Mouse (Mus musculus): Measurements from ENCODE around the gene Cenph. TPM values are rescaled to one million over a fixed set of nuclear protein-coding genes. Genes with fewer than 3 reads are reported as not detected.
A peak's percentile ranks its signal among the peaks of the same experiment; 100 is the strongest.
"Not testable (repeated sequence)": the region's sequence is repeated elsewhere in the genome, so short reads cannot be mapped to it uniquely, and the experiment has no call there.

Cenph gene
- polyA plus RNA-seq, 1 experiment from 2014 or later, result 18.0 TPM

DNA sequence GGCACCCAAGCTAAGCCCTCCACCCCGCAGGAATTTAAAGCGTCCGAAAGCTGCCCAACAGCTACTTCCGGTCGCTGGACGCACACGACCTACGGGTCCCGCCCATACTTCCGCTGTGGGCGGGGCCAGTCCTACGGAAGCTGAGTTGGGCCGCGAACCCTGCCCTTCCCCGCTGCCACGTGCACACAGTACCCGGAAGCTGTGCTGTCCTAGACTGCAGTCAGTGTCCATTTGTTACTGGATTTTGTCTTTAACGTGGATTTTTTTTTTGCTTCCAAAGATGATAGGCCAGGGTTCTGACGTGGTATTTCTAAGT is 44.9 kb downstream of the Cenph start, which contains the start of gene Cdk7:
Gene Cdk7 (minus strand): TSS at position 79 of the 316 bp plus-strand sequence.
- ATAC-seq (ENCODE audit: insufficient number of reproducible peaks, insufficient read depth, low FRiP score, low read depth), result peak; percentile 94
- peak within 1 kb of the TSS; percentile 89 to 100 for H3K27ac ChIP-seq (replicated peaks in 1 of 2; ENCODE audit: control insufficient read depth in 1 of 2, insufficient read depth in 1 of 2, low read depth in 2 of 2, low read length in 2 of 2)
- no peaks in the 10 kb centered on the region for H3K27me3 ChIP-seq (ENCODE audit: control insufficient read depth, insufficient read depth, low read length)

DNA sequence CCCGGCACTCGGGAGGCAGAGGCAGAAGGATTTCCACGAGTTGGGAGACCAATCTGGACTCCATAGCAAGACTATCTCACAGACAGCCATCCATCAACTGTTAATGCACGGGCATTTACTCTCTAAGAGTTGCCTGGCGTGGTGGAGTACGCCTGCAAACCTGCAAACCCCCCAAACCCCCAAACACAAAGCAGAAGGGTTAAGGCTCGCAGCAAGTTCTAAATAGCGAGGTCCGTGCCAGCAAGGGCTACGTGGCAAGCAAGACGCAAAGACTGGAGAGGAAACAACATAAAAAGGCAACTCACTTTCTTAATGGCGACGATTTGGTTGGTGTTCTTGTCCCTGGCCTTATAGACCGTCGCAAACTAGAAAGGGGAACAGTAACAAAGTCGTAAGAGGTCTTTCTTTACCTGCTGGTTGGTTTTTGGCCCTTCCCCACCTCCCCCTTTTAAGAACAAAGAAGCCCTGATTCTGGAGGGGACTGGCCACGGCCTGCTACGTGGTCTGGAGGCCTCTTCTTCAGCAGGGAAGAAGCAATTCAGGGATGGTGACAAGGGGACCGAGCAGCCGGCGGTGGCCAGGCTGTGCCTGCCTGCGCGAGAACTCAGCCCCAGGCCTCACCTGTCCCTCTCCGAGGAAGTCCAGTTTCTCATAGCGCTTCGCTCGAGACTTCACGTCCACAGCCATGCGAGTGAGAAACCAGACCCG is 45.4 kb downstream of the Cenph start:
- H3K9me3 ChIP-seq (ENCODE audit: control insufficient read depth, low read length), result no peaks in the 10 kb centered on the region
- H3K4me3 ChIP-seq (ENCODE audit: control insufficient read depth in 1 of 2, insufficient read depth in 1 of 2, low read depth in 1 of 2, low read length in 2 of 2), result peak overlapping the region; percentile 59 to 97
- H3K9ac ChIP-seq (ENCODE audit: low read length), result peak overlapping the region; percentile 86
- H3K36me3 ChIP-seq (ENCODE audit: control insufficient read depth, insufficient read depth, low read length), result peaks cover 32% of the 10 kb centered on the region
- no peak for ATAC-seq (ENCODE audit: insufficient number of reproducible peaks, insufficient read depth, low FRiP score, low read depth)
- WGBS, result under 1% methylated on average over 30 of the region's 30 CpGs
- no peaks in the 10 kb centered on the region for H3K27me3 ChIP-seq (ENCODE audit: control insufficient read depth, insufficient read depth, low read length)
- peak overlapping the region; percentile 89 to 100 for H3K27ac ChIP-seq (replicated peaks in 1 of 2; ENCODE audit: control insufficient read depth in 1 of 2, insufficient read depth in 1 of 2, low read depth in 2 of 2, low read length in 2 of 2)
- peaks cover 6 to 30% of the 10 kb centered on the region in 2 experiments for H3K4me1 ChIP-seq (ENCODE audit: control insufficient read depth in 2 of 2, insufficient read depth in 2 of 2, low read length in 2 of 2)
- H3K4me2 ChIP-seq (ENCODE audit: low read length), result peak overlapping the region; percentile 81

More for the DNA sequence above, 44.9 kb downstream of the Cenph start, which contains the start of gene Cdk7:
- Histone ChIP-seq H3K36me3 (ENCODE audit: control insufficient read depth, insufficient read depth, low read length) (peaks cover 35% of the 10 kb centered on the region), H3K9me3 (ENCODE audit: control insufficient read depth, low read length) (no peaks in the 10 kb centered on the region), H3K4me3 (ENCODE audit: control insufficient read depth in 1 of 2, insufficient read depth in 1 of 2, low read depth in 1 of 2, low read length in 2 of 2) (peak within 1 kb of the TSS; percentile 59 to 97), H3K4me2 (ENCODE audit: low read length) (peak within 1 kb of the TSS; percentile 81), H3K4me1 (ENCODE audit: control insufficient read depth in 2 of 2, insufficient read depth in 2 of 2, low read length in 2 of 2) (peaks cover 5 to 25% of the 10 kb centered on the region in 2 experiments), H3K9ac (ENCODE audit: low read length) (peak within 1 kb of the TSS; percentile 86)
- 0% methylated on average over 19 of the region's 19 CpGs for WGBS

DNA sequence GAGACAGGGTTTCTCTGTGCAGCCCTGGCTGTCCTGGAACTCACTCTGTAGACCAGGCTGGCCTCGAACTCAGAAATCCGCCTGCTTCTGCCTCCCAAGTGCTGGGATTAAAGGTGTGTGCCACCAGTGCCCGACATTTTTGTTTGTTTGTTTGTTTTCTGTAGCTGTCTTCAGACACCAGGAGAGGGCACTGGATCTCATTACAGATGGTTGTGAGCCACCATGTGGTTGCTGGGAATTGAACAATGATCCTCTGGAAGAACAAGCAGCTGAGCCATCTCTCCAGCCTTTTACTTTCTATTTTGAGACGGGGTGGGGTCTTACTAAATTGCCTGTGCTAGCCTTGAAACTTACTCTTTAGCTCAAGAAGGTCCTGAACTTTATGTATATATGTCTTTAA is 47.2 kb downstream of the Cenph start:
- not testable (repeated sequence) for ATAC-seq (ENCODE audit: insufficient number of reproducible peaks, insufficient read depth, low FRiP score, low read depth); H3K27me3 ChIP-seq (ENCODE audit: control insufficient read depth, insufficient read depth, low read length); H3K9ac ChIP-seq (ENCODE audit: low read length); H3K9me3 ChIP-seq (ENCODE audit: control insufficient read depth, low read length); H3K4me3 ChIP-seq (ENCODE audit: control insufficient read depth in 1 of 2, insufficient read depth in 1 of 2, low read depth in 1 of 2, low read length in 2 of 2)
- Histone ChIP-seq H3K36me3 (ENCODE audit: control insufficient read depth, insufficient read depth, low read length) (peaks cover 28% of the 10 kb centered on the region), H3K4me2 (ENCODE audit: low read length) (peak overlapping the region; percentile 11; the same call in 1 of the 2 replicates), H3K27ac (replicated peaks in 1 of 2; ENCODE audit: control insufficient read depth in 1 of 2, insufficient read depth in 1 of 2, low read depth in 2 of 2, low read length in 2 of 2) (peak overlapping the region in 1 of 2 experiments; percentile 31; a peak in 1 of 4 replicates), H3K4me1 (ENCODE audit: control insufficient read depth in 2 of 2, insufficient read depth in 2 of 2, low read length in 2 of 2) (peaks cover 14 to 41% of the 10 kb centered on the region in 2 experiments)
- 89% methylated on average over 4 of the region's 4 CpGs for WGBS

DNA sequence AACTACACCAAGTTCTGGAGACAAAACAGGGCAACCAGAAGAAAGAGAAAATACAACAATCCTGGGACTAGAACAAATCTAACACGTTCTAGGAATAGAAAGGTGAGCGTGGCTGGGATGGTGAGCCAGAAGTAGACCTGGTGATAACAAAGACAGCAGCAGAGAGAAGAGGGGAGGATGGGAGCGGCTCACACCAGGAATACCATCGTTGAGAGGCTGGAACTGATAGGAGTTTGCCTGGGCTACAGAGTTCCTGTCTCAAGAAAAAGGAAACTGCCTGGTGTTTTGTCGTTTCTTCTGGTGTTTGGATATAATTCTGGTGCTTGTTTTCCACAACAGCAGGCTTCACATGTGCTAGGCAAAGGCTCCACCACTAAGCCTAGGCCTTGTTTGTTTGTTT is 47.6 kb downstream of the Cenph start:
- Histone ChIP-seq H3K4me2 (ENCODE audit: low read length) (peak overlapping the region; percentile 11; the same call in 1 of the 2 replicates), H3K4me1 (ENCODE audit: control insufficient read depth in 2 of 2, insufficient read depth in 2 of 2, low read length in 2 of 2) (peaks cover 14 to 41% of the 10 kb centered on the region in 2 experiments), H3K4me3 (ENCODE audit: control insufficient read depth in 1 of 2, insufficient read depth in 1 of 2, low read depth in 1 of 2, low read length in 2 of 2) (no peak overlapping the region), H3K27me3 (ENCODE audit: control insufficient read depth, insufficient read depth, low read length) (no peaks in the 10 kb centered on the region), H3K27ac (replicated peaks in 1 of 2; ENCODE audit: control insufficient read depth in 1 of 2, insufficient read depth in 1 of 2, low read depth in 2 of 2, low read length in 2 of 2) (peak overlapping the region; percentile 16 to 31; a peak in 2 of 4 replicates), H3K9me3 (ENCODE audit: control insufficient read depth, low read length) (no peaks in the 10 kb centered on the region), H3K9ac (ENCODE audit: low read length) (no peak overlapping the region), H3K36me3 (ENCODE audit: control insufficient read depth, insufficient read depth, low read length) (peaks cover 28% of the 10 kb centered on the region)
- 31% methylated on average over 5 of the region's 5 CpGs for WGBS
- no peak for ATAC-seq (ENCODE audit: insufficient number of reproducible peaks, insufficient read depth, low FRiP score, low read depth)

DNA sequence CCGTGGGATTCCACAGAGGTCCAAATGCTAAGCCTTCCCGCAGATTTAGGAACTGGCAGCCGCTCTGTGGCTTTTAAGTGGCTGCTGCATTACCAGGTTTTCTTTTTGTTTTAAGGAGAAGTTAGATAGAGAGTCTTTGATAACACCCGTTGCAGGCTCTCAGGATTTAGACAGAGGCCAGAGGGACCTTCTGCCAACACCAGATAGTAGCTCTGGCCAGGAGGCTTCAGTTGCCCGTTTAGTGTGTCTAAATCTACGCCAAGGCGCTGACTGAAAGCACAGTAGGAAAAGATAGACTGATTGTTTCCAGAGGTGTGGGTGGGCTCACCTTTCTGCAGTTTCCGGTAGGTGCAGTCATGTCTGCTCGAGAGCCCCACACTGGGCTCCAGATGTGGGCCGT is 50.5 kb downstream of the Cenph start:
- no peaks in the 10 kb centered on the region for H3K9me3 ChIP-seq (ENCODE audit: control insufficient read depth, low read length)
- H3K36me3 ChIP-seq (ENCODE audit: control insufficient read depth, insufficient read depth, low read length), result peaks cover 51% of the 10 kb centered on the region
- H3K27me3 ChIP-seq (ENCODE audit: control insufficient read depth, insufficient read depth, low read length), result no peaks in the 10 kb centered on the region
- peak overlapping the region; percentile 33 to 55; a peak in 2 of 4 replicates for H3K27ac ChIP-seq (replicated peaks in 1 of 2; ENCODE audit: control insufficient read depth in 1 of 2, insufficient read depth in 1 of 2, low read depth in 2 of 2, low read length in 2 of 2)
- peak overlapping the region; percentile 16; the same call in 1 of the 2 replicates for H3K4me2 ChIP-seq (ENCODE audit: low read length)
- H3K4me3 ChIP-seq (ENCODE audit: control insufficient read depth in 1 of 2, insufficient read depth in 1 of 2, low read depth in 1 of 2, low read length in 2 of 2), result no peak overlapping the region
- WGBS, result 35% methylated on average over 10 of the region's 10 CpGs
- H3K9ac ChIP-seq (ENCODE audit: low read length), result no peak overlapping the region
- no peak for ATAC-seq (ENCODE audit: insufficient number of reproducible peaks, insufficient read depth, low FRiP score, low read depth)
- peaks cover 14 to 41% of the 10 kb centered on the region in 2 experiments for H3K4me1 ChIP-seq (ENCODE audit: control insufficient read depth in 2 of 2, insufficient read depth in 2 of 2, low read length in 2 of 2)

DNA sequence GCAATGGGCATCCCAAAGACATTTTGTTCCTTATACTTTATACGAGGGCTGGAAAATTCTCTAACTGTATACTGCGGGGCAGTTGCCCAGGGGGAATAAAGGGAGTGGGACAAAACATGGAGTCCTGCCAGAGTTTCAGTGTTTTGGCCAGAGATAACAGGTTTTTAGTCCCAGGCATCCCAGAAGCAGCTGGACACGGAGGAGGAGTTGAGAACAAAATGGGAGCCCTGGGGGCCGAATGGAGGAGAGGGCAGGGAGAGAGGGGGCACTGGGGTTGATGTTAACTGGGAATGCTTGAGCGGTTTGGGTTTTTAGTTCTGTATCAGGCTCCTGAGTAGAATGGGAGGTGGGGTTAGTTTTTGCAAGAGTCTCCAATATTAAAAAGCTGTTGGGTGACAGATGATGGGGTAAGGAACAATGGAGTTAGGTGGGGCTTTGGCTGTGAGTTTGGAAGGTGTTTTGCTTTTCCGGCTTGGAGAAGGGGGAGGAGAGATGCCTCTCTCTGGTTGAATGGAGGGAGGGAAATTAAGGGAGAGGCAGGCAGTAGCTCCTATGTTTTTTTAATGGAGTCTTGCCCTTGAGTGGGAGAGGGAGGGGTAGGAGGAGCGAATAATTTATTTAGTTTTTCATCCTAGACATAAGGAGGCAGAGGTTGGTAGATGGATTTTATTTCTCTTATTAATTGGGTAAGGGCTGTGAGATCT is 51.5 kb downstream of the Cenph start:
- Histone ChIP-seq H3K36me3 (ENCODE audit: control insufficient read depth, insufficient read depth, low read length) (peaks cover 61% of the 10 kb centered on the region), H3K9me3 (ENCODE audit: control insufficient read depth, low read length) (no peaks in the 10 kb centered on the region), H3K4me1 (ENCODE audit: control insufficient read depth in 2 of 2, insufficient read depth in 2 of 2, low read length in 2 of 2) (peaks cover 14 to 35% of the 10 kb centered on the region in 2 experiments), H3K27me3 (ENCODE audit: control insufficient read depth, insufficient read depth, low read length) (no peaks in the 10 kb centered on the region), H3K4me3 (ENCODE audit: control insufficient read depth in 1 of 2, insufficient read depth in 1 of 2, low read depth in 1 of 2, low read length in 2 of 2) (no peak overlapping the region), H3K9ac (ENCODE audit: low read length) (no peak overlapping the region), H3K4me2 (ENCODE audit: low read length) (no peak overlapping the region), H3K27ac (replicated peaks in 1 of 2; ENCODE audit: control insufficient read depth in 1 of 2, insufficient read depth in 1 of 2, low read depth in 2 of 2, low read length in 2 of 2) (no peak overlapping the region)
- 76% methylated on average over 7 of the region's 7 CpGs for WGBS
- ATAC-seq (ENCODE audit: insufficient number of reproducible peaks, insufficient read depth, low FRiP score, low read depth), result no peak

DNA sequence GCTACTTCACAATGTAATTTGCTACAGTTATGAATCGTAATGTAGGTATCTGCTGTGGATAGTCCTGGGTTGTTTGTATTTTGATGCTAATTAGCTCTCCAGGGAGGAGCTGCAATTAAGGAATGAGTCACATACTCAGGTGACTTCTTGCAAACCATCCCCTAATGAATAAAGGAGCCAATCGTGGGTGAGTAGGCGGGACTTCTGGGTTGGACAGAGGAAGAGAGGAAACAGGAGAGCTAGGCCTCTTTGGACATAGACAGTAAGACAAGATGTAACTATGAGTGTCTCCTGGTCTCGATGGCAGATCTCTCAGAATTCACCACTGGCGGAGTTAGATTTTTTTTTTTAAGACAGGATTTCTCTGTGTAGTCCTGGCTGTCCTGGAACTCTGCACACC is 54.0 kb downstream of the Cenph start:
- no peak overlapping the region for H3K4me3 ChIP-seq (ENCODE audit: control insufficient read depth in 1 of 2, insufficient read depth in 1 of 2, low read depth in 1 of 2, low read length in 2 of 2)
- no peak overlapping the region for H3K9ac ChIP-seq (ENCODE audit: low read length)
- peaks cover 11 to 20% of the 10 kb centered on the region in 2 experiments for H3K4me1 ChIP-seq (ENCODE audit: control insufficient read depth in 2 of 2, insufficient read depth in 2 of 2, low read length in 2 of 2)
- H3K4me2 ChIP-seq (ENCODE audit: low read length), result no peak overlapping the region
- ATAC-seq (ENCODE audit: insufficient number of reproducible peaks, insufficient read depth, low FRiP score, low read depth), result no peak
- WGBS, result 89% methylated on average over 5 of the region's 5 CpGs
- no peaks in the 10 kb centered on the region for H3K27me3 ChIP-seq (ENCODE audit: control insufficient read depth, insufficient read depth, low read length)
- no peak overlapping the region for H3K27ac ChIP-seq (replicated peaks in 1 of 2; ENCODE audit: control insufficient read depth in 1 of 2, insufficient read depth in 1 of 2, low read depth in 2 of 2, low read length in 2 of 2)
- H3K36me3 ChIP-seq (ENCODE audit: control insufficient read depth, insufficient read depth, low read length), result peaks cover 60% of the 10 kb centered on the region
- H3K9me3 ChIP-seq (ENCODE audit: control insufficient read depth, low read length), result no peaks in the 10 kb centered on the region

All from heart, embryonic 14.5 days (tissue).